Mouse (Mus musculus): ENCODE results near the gene Fam89b.

- TF ChIP-seq CTCF (IDR thresholded peaks at IDR 0.05; ENCODE audit: borderline replicate concordance, insufficient read depth, low read depth, low read length) (no peak), POLR2A (IDR thresholded peaks at IDR 0.05; ENCODE audit: borderline replicate concordance, insufficient read depth, low read length) (peak; percentile 65; the same call in 1 of the 2 replicates)
These were observed 41.7 kb upstream of the Fam89b start, which contains the start of gene Scyl1 for GRCm38 (mm10) chr19:5770925-5771860.

Data from cerebellum, adult 2 months (tissue).